Mouse (Mus musculus): Measurements from ENCODE around the gene Btbd9. TPM values are rescaled to one million over a fixed set of nuclear protein-coding genes. Genes with fewer than 3 reads are reported as not detected.

Gene Btbd9
- polyA plus RNA-seq, 1 experiment, result 21.3 TPM

DNA sequence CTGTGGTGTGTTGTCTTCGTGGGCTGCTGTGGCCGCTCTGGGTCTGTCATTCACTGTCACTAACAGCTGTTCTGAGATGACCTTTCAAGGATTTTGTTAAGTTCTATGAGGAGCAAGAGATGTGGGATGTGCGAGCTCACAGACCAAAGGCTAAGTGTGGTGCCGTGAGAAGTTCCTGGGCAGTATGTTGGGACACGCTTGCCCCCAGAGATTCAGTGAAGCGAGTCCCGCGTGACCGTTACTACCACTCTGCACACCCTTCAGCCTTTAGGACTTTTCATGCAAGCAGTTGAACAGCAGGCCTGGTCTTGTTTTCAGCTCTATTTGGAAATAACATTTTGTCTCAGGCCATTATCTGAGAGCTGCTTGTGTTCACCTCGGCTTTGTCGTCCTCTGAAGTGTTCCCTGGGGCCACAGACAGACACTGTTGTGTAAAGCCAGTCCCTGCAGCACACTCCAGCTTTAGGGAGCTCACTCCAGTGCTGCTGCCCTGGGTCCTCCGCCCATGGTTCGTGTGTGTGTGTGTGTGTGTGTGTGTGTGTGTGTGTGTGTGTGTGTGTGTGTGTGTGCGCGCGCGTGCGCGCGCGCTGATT, 380.6 kb downstream of the Btbd9 start:
- H3ac ChIP-seq (ENCODE audit: control insufficient read depth, insufficient read length), result no peak overlapping the region
- no peak overlapping the region for H3K4me2 ChIP-seq (ENCODE audit: low read depth)
- no peak overlapping the region for H3K4me3 ChIP-seq
- TF ChIP-seq MYOD1 (IDR thresholded peaks at IDR 0.05; ENCODE audit: control insufficient read depth in 1 of 3, insufficient read length in 2 of 3, low read depth in 2 of 3) (peak in 1 of 3 experiments; percentile 33), REST (IDR thresholded peaks at IDR 0.05; ENCODE audit: insufficient read depth, insufficient read length) (no peak)
- no peaks in the 10 kb centered on the region for H3K27me3 ChIP-seq (ENCODE audit: control insufficient read depth, insufficient read depth, insufficient read length)
- peaks cover 10% of the 10 kb centered on the region for H3K36me3 ChIP-seq (ENCODE audit: control insufficient read depth, insufficient read depth)
- peaks cover 33% of the 10 kb centered on the region for H3K79me2 ChIP-seq (ENCODE audit: control insufficient read depth, insufficient read depth)

DNA sequence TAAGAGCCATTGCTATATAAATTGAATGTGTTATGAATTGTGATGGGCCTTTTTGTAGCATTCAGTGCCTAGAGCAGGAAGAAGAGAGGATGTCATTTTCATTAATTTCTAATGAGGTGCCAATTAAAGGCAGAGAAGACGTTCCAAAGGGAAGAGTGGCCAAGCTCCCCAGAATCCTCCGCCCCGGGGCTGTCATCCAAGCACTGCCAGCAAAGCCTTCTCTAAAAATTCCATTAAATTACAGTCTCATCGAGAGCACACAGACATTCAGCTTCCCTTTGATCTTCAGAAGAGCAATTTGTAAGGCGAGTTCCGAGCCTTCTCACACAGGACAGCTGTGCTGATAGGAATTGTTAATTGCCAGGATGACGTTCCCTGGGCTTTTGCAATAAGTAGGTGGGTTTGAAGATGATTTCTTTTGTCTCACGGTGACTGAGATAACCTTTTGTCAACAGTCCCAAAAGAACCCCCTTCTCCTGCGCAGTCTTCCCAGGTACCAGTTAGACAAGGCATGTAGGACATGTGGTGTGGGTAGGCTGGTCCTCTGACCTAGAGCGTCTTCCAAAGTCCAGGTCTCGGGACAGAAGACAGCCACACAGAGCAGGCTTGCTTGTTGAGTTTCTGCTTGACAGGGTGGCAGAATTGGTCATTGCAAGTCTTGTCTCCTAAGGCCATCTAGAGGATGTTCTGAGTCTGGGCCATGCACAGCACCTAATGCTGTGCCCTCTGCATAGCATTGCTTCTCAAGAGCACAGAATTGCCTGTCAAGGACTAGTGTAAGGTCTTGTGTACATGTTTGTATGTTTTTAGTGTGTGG, 381.5 kb downstream of the Btbd9 start:
- no peak overlapping the region for H3K4me3 ChIP-seq
- no peak overlapping the region for H3K4me2 ChIP-seq (ENCODE audit: low read depth)
- H3K79me2 ChIP-seq (ENCODE audit: control insufficient read depth, insufficient read depth), result peaks cover 35% of the 10 kb centered on the region
- H3K27me3 ChIP-seq (ENCODE audit: control insufficient read depth, insufficient read depth, insufficient read length), result no peaks in the 10 kb centered on the region
- H3ac ChIP-seq (ENCODE audit: control insufficient read depth, insufficient read length), result no peak overlapping the region
- peaks cover 10% of the 10 kb centered on the region for H3K36me3 ChIP-seq (ENCODE audit: control insufficient read depth, insufficient read depth)
- TF ChIP-seq MYOD1 (IDR thresholded peaks at IDR 0.05; ENCODE audit: control insufficient read depth in 1 of 3, insufficient read length in 2 of 3, low read depth in 2 of 3), result no peak
- TF ChIP-seq POLR2A (IDR thresholded peaks at IDR 0.05; ENCODE audit: insufficient read length, low read depth), result no peak
- TF ChIP-seq REST (IDR thresholded peaks at IDR 0.05; ENCODE audit: insufficient read depth, insufficient read length), result no peak
- no peak for TF ChIP-seq USF1 (IDR thresholded peaks at IDR 0.05; ENCODE audit: low read depth)
- TF ChIP-seq POLR2AphosphoS2 (IDR thresholded peaks at IDR 0.05; ENCODE audit: insufficient read length, low read depth), result no peak
- no peak for TF ChIP-seq MAX (IDR thresholded peaks at IDR 0.05; ENCODE audit: low read depth)
- TF ChIP-seq CEBPB (IDR thresholded peaks at IDR 0.05; ENCODE audit: insufficient read depth, poor library complexity, severe bottlenecking), result no peak
- TF ChIP-seq TCF12 (IDR thresholded peaks at IDR 0.05; ENCODE audit: insufficient read depth, poor library complexity, severe bottlenecking), result no peak
- no peak for TF ChIP-seq TCF3 (IDR thresholded peaks at IDR 0.05; ENCODE audit: insufficient read length, low read depth)
- TF ChIP-seq MYOG (IDR thresholded peaks at IDR 0.05; ENCODE audit: control insufficient read depth in 1 of 3, insufficient read depth in 1 of 3, insufficient read length in 2 of 3, low read depth in 2 of 3), result no peak
- TF ChIP-seq SRF (IDR thresholded peaks at IDR 0.05; ENCODE audit: control insufficient read depth, insufficient read length, low read depth), result no peak
- TF ChIP-seq E2F4 (IDR thresholded peaks at IDR 0.05; ENCODE audit: insufficient read depth), result no peak

DNA sequence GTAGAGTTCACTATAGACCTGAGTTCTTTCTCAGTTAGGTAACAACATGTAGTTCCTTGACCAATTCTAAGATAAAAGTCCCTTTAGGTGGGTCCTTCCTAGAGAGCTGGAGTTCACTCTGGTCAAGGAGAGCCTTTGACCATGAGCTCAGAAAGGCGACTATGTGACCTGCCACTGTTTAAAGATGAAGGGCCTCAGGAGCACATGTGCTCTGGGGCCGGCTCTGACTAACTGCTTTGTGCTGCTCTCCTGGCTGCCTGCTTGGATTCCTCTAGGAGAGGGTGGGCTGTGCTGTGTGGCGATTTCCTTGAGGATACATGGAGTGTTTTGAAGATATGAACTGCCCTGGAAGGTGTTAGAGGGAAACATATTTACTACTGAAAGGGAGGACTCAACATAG, 382.2 kb downstream of the Btbd9 start:
- Histone ChIP-seq H3K36me3 (ENCODE audit: control insufficient read depth, insufficient read depth) (peaks cover 10% of the 10 kb centered on the region), H3K4me2 (ENCODE audit: low read depth) (no peak overlapping the region), H3ac (ENCODE audit: control insufficient read depth, insufficient read length) (no peak overlapping the region), H3K79me2 (ENCODE audit: control insufficient read depth, insufficient read depth) (peaks cover 40% of the 10 kb centered on the region), H3K27me3 (ENCODE audit: control insufficient read depth, insufficient read depth, insufficient read length) (no peaks in the 10 kb centered on the region), H3K4me3 (no peak overlapping the region)
- no peak for TF ChIP-seq POLR2AphosphoS2 (IDR thresholded peaks at IDR 0.05; ENCODE audit: insufficient read length, low read depth)
- no peak for TF ChIP-seq CEBPB (IDR thresholded peaks at IDR 0.05; ENCODE audit: insufficient read depth, poor library complexity, severe bottlenecking)
- TF ChIP-seq USF1 (IDR thresholded peaks at IDR 0.05; ENCODE audit: low read depth), result no peak
- no peak for TF ChIP-seq SRF (IDR thresholded peaks at IDR 0.05; ENCODE audit: control insufficient read depth, insufficient read length, low read depth)
- no peak for TF ChIP-seq E2F4 (IDR thresholded peaks at IDR 0.05; ENCODE audit: insufficient read depth)
- TF ChIP-seq TCF12 (IDR thresholded peaks at IDR 0.05; ENCODE audit: insufficient read depth, poor library complexity, severe bottlenecking), result no peak
- TF ChIP-seq REST (IDR thresholded peaks at IDR 0.05; ENCODE audit: insufficient read depth, insufficient read length), result no peak
- TF ChIP-seq TCF3 (IDR thresholded peaks at IDR 0.05; ENCODE audit: insufficient read length, low read depth), result no peak
- no peak for TF ChIP-seq POLR2A (IDR thresholded peaks at IDR 0.05; ENCODE audit: insufficient read length, low read depth)
- no peak for TF ChIP-seq MAX (IDR thresholded peaks at IDR 0.05; ENCODE audit: low read depth)

DNA sequence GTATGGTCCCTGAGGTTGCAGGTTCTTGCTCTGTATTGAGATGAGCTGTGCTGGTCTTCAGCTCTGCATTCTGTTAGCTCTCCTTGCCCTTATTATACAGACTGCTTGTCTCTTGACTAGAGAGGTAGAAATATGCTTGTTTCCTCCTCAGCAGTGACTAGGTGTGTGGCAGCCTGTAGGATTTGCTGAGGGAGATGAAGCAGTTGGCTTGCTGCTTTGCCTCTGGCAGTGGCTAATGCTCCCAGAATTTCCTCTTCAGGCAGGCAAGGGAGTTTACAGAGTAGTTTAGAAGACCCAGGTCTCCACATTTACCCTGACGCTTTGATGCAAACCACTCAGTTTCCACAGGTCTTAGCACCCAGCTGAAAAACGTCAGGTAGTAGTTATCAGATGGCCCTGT, 382.7 kb downstream of the Btbd9 start:
- no peak overlapping the region for H3ac ChIP-seq (ENCODE audit: control insufficient read depth, insufficient read length)
- H3K36me3 ChIP-seq (ENCODE audit: control insufficient read depth, insufficient read depth), result peaks cover 10% of the 10 kb centered on the region
- H3K27me3 ChIP-seq (ENCODE audit: control insufficient read depth, insufficient read depth, insufficient read length), result no peaks in the 10 kb centered on the region
- H3K79me2 ChIP-seq (ENCODE audit: control insufficient read depth, insufficient read depth), result peaks cover 36% of the 10 kb centered on the region
- H3K4me3 ChIP-seq, result no peak overlapping the region
- H3K4me2 ChIP-seq (ENCODE audit: low read depth), result no peak overlapping the region
- TF ChIP-seq SRF (IDR thresholded peaks at IDR 0.05; ENCODE audit: control insufficient read depth, insufficient read length, low read depth) (no peak), MAX (IDR thresholded peaks at IDR 0.05; ENCODE audit: low read depth) (no peak), POLR2AphosphoS2 (IDR thresholded peaks at IDR 0.05; ENCODE audit: insufficient read length, low read depth) (no peak), REST (IDR thresholded peaks at IDR 0.05; ENCODE audit: insufficient read depth, insufficient read length) (no peak), TCF12 (IDR thresholded peaks at IDR 0.05; ENCODE audit: insufficient read depth, poor library complexity, severe bottlenecking) (no peak), MYOD1 (IDR thresholded peaks at IDR 0.05; ENCODE audit: control insufficient read depth in 1 of 3, insufficient read length in 2 of 3, low read depth in 2 of 3) (no peak), USF1 (IDR thresholded peaks at IDR 0.05; ENCODE audit: low read depth) (no peak), POLR2A (IDR thresholded peaks at IDR 0.05; ENCODE audit: insufficient read length, low read depth) (no peak), CEBPB (IDR thresholded peaks at IDR 0.05; ENCODE audit: insufficient read depth, poor library complexity, severe bottlenecking) (no peak), TCF3 (IDR thresholded peaks at IDR 0.05; ENCODE audit: insufficient read length, low read depth) (no peak), MYOG (IDR thresholded peaks at IDR 0.05; ENCODE audit: control insufficient read depth in 1 of 3, insufficient read depth in 1 of 3, insufficient read length in 2 of 3, low read depth in 2 of 3) (no peak), E2F4 (IDR thresholded peaks at IDR 0.05; ENCODE audit: insufficient read depth) (no peak)
